Mouse (Mus musculus) inflammation-experienced regulatory T-cells (primary cell): ENCODE measurements around the gene Zfp42. TPM values are rescaled to one million over a fixed set of nuclear protein-coding genes. Genes with fewer than 3 reads are reported as not detected.

Experiments used
- polyA plus RNA-seq, 2 experiments: library from polyadenylated mRNA; unstranded; fragments of 100-300 nt; shearing (Covaris generic); gene quantifications; one replicate each; pipeline ENCODE4 v1.2.1; 2017

The Zfp42 gene
- under 1 TPM in 1 of 2 experiments, not detected in 1; 0.08 TPM for polyA plus RNA-seq

GRCm38 (mm10) chr8:43306896-43307295 lies at the start of gene Zfp42:
Zfp42 (minus strand) TSS chr8:43306980.

Other genes starting within 250 kb of the Zfp42 start
- gene Triml1, start 165.5 kb downstream of the Zfp42 start, polyA plus RNA-seq = under 1 TPM; 0.22 to 0.29 TPM
- under 1 TPM in 1 of 2 experiments, not detected in 1; 0.28 TPM for gene Triml2, start 126.4 kb downstream of the Zfp42 start, polyA plus RNA-seq
- not detected for gene Adam26b, start 221.1 kb upstream of the Zfp42 start, polyA plus RNA-seq